Mouse (Mus musculus): ENCODE data around the gene Oxct2b. TPM values are rescaled to one million over a fixed set of nuclear protein-coding genes. Genes with fewer than 3 reads are reported as not detected.
"Not testable (repeated sequence)": the region's sequence is repeated elsewhere in the genome, so short reads cannot be mapped to it uniquely, and the experiment has no call there.

The Oxct2b gene
- total RNA-seq, 2 experiments from 2014 or later = not detected

- DNase-seq; intact Hi-C loops (cut with DNase I): not testable (repeated sequence)
Measured at GRCm38 (mm10) chr4:123111275-123111983, 4.6 kb upstream of the Oxct2b start.

GRCm38 (mm10) chr4:123112216-123112764, 3.8 kb upstream of the Oxct2b start:
- intact Hi-C loops (cut with DNase I) = no loop called here
- DNase-seq = no peak

GRCm38 (mm10) chr4:123114651-123115050, 1.4 kb upstream of the Oxct2b start:
- DNase-seq; intact Hi-C loops (cut with DNase I): not testable (repeated sequence)

- DNase-seq; intact Hi-C loops (cut with DNase I): not testable (repeated sequence)
Measured at GRCm38 (mm10) chr4:123116640-123117039, 574 bp downstream of the Oxct2b start.

- intact Hi-C loops (cut with DNase I) = no loop called here
- DNase-seq = no peak
Measured at GRCm38 (mm10) chr4:123121286-123121685, 5.2 kb downstream of the Oxct2b start.

GRCm38 (mm10) chr4:123126626-123127025, 10.6 kb downstream of the Oxct2b start:
- intact Hi-C loops (cut with DNase I) = no loop called here
- DNase-seq = no peak

GRCm38 (mm10) chr4:123127051-123127450, 11.0 kb downstream of the Oxct2b start:
- intact Hi-C loops (cut with DNase I) = no loop called here
- DNase-seq = no peak

GRCm38 (mm10) chr4:123137551-123137950, 21.5 kb downstream of the Oxct2b start:
- DNase-seq = no peak
- intact Hi-C loops (cut with DNase I) = no loop called here

GRCm38 (mm10) chr4:123139513-123140154, 23.6 kb downstream of the Oxct2b start, which contains the start of gene Ppie:
Gene Ppie, minus strand, starts transcription at chr4:123139951.
- intact Hi-C loops (cut with DNase I) = no loop called here
- peak; percentile 84 to 85 for DNase-seq

- no peak for DNase-seq
- intact Hi-C loops (cut with DNase I) = no loop called here
Measured at GRCm38 (mm10) chr4:123147446-123148150, 31.5 kb downstream of the Oxct2b start.

- intact Hi-C loops (cut with DNase I) = no loop called here
- no peak for DNase-seq
Measured at GRCm38 (mm10) chr4:123152003-123152402, 35.9 kb downstream of the Oxct2b start.

GRCm38 (mm10) chr4:123152976-123153375, 36.9 kb downstream of the Oxct2b start:
- intact Hi-C loops (cut with DNase I) = no loop called here
- DNase-seq = no peak

- intact Hi-C loops (cut with DNase I) = loop anchor here (1.0 to 5.0 kb wide), 3 partner anchors 45 to 100 kb away; no protein-coding TSS in a partner anchor
- peak; percentile 44 to 68 for DNase-seq
Measured at GRCm38 (mm10) chr4:123155004-123155403, 38.9 kb downstream of the Oxct2b start.

GRCm38 (mm10) chr4:123155427-123155826, 39.4 kb downstream of the Oxct2b start:
- intact Hi-C loops (cut with DNase I) = loop anchor here (1.0 to 5.0 kb wide), 3 partner anchors 45 to 100 kb away; no protein-coding TSS in a partner anchor
- DNase-seq = no peak

- intact Hi-C loops (cut with DNase I) = loop anchor here (1.0 to 5.0 kb wide), 3 partner anchors 44 to 99 kb away; no protein-coding TSS in a partner anchor
- DNase-seq = no peak
Measured at GRCm38 (mm10) chr4:123155840-123156239, 39.8 kb downstream of the Oxct2b start.

GRCm38 (mm10) chr4:123160571-123160970, 44.5 kb downstream of the Oxct2b start:
- no peak for DNase-seq

GRCm38 (mm10) chr4:123161251-123161650, 45.2 kb downstream of the Oxct2b start:
- DNase-seq; intact Hi-C loops (cut with DNase I): not testable (repeated sequence)

More at GRCm38 (mm10) chr4:123160571-123160970, 44.5 kb downstream of the Oxct2b start:
- intact Hi-C loops (cut with DNase I) = no loop called here

GRCm38 (mm10) chr4:123162305-123162917, 46.3 kb downstream of the Oxct2b start:
- intact Hi-C loops (cut with DNase I) = no loop called here
- no peak for DNase-seq

- DNase-seq = peak; percentile 10 to 18
- intact Hi-C loops (cut with DNase I) = no loop called here
Measured at GRCm38 (mm10) chr4:123164157-123164556, 48.1 kb downstream of the Oxct2b start.

Measured in heart, postnatal 10 days (tissue).